Mouse (Mus musculus) gastrocnemius, postnatal 25 days (tissue): ENCODE results near the gene Emg1. TPM values are rescaled to one million over a fixed set of nuclear protein-coding genes. Genes with fewer than 3 reads are reported as not detected.
"Not testable (repeated sequence)": the region's sequence is repeated elsewhere in the genome, so short reads cannot be mapped to it uniquely, and the experiment has no call there.

Experiments
- DNase-seq: peaks from one replicate; pipeline ENCODE4 v3.0.0; 2022
- total RNA-seq, 2 experiments: library from RNA; stranded (reverse); gene quantifications; 1 replicate in 1 of 2; 2 replicates in 1 of 2; pipeline ENCODE4 v1.2.3; 2021

The Emg1 gene
- total RNA-seq, 2 experiments from 2014 or later = 53.8 to 58.9 TPM

- no peak for DNase-seq
Observed at GRCm38 (mm10) chr6:124708289-124708889, 3.6 kb downstream of the Emg1 start.

- no peak for DNase-seq
Observed at GRCm38 (mm10) chr6:124706061-124706627, 5.8 kb downstream of the Emg1 start.

- DNase-seq = no peak
Observed at GRCm38 (mm10) chr6:124704417-124704816, 7.6 kb downstream of the Emg1 start.

GRCm38 (mm10) chr6:124703789-124704188 lies 8.2 kb downstream of the Emg1 start:
- DNase-seq = no peak

GRCm38 (mm10) chr6:124702784-124703103 lies 9.2 kb downstream of the Emg1 start:
- peak; percentile 41 for DNase-seq

GRCm38 (mm10) chr6:124702102-124702783 lies 9.7 kb downstream of the Emg1 start:
- DNase-seq = no peak

- DNase-seq = no peak
Observed at GRCm38 (mm10) chr6:124701338-124701737, 10.6 kb downstream of the Emg1 start.

GRCm38 (mm10) chr6:124699962-124700610 lies 11.9 kb downstream of the Emg1 start:
- peak; percentile 77 for DNase-seq

- no peak for DNase-seq
Observed at GRCm38 (mm10) chr6:124699366-124699765, 12.6 kb downstream of the Emg1 start.

- no peak for DNase-seq
Observed at GRCm38 (mm10) chr6:124698751-124699150, 13.2 kb downstream of the Emg1 start.

- DNase-seq = no peak
Observed at GRCm38 (mm10) chr6:124696441-124697150, 15.4 kb downstream of the Emg1 start.

- peak; percentile 53 for DNase-seq
Observed at GRCm38 (mm10) chr6:124694166-124694955, 17.6 kb downstream of the Emg1 start.

GRCm38 (mm10) chr6:124693243-124693981 lies 18.6 kb downstream of the Emg1 start:
- DNase-seq = no peak

GRCm38 (mm10) chr6:124690517-124690916 lies 21.5 kb downstream of the Emg1 start:
- DNase-seq = no peak

GRCm38 (mm10) chr6:124689011-124689410 lies 23.0 kb downstream of the Emg1 start:
- DNase-seq = no peak

GRCm38 (mm10) chr6:124688151-124688758 lies 23.7 kb downstream of the Emg1 start:
- DNase-seq = no peak

- DNase-seq = not testable (repeated sequence)
Observed at GRCm38 (mm10) chr6:124686644-124687043, 25.3 kb downstream of the Emg1 start.

- DNase-seq = no peak
Observed at GRCm38 (mm10) chr6:124685606-124686386, 26.2 kb downstream of the Emg1 start.

- DNase-seq = no peak
Observed at GRCm38 (mm10) chr6:124683591-124684417, 28.2 kb downstream of the Emg1 start.
